Mouse (Mus musculus) left cerebral cortex, adult 9 months (tissue): ENCODE data around the gene Bptf.
"Not testable (repeated sequence)": the region's sequence is repeated elsewhere in the genome, so short reads cannot be mapped to it uniquely, and the experiment has no call there.

Experiments used
- DNase-seq, 2 experiments: peaks; one replicate each; pipeline ENCODE4 v3.0.0; 2022; ENCODE audit warnings: low spot score in 2 of 2

Bptf gene

GRCm38 (mm10) chr11:107117789-107118188 lies 14.1 kb downstream of the Bptf start:
- no peak for DNase-seq

DNA sequence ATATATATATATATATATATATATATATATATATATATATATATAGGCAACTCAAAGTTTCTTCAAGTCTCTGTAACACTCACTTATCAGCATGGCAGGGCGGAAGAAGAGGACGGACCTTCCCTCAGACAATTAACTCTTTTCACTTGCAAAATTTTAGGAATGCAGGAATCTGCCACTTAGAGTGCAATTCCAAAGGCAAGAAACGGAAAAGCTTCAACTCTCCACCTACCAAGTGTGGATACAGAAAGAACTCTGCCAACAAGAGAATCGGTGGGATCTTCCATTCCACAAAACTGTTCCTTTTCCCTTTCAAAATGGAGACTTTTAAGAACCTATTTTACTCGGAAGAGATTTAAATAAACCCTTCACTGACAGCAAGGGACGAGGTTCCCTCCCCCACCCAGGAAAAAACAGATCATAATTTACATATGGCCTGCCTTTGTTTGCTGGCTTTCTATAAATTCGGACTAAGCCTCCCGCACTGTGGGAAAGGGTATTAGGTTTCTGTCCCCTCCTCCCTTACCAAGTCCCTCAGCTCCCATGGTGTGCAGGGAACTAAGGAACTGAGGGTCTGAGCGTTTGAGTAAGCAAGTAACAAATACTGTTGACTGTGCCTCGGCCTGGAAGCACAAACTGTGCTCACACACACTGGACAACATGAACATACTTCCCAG lies 17.9 kb downstream of the Bptf start:
- no peak for DNase-seq

DNA sequence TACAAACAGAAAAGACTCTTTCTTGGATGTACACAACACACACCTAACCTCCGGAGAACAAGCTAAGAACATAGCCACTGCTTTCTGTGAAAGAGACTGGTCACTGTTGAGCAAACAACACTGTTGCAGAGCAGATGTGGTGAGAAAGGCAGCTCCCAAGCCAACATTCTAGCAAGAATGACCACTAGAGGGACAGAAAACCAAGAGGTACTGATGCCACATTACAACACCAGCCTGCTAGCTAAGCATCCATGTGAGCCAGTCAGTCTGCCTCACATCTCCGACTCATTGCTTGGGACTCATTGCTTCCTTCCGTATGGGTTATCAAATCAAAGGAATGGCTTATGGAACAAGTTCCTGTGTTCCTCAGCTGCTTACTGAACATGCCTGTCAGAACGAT lies 18.8 kb downstream of the Bptf start:
- DNase-seq, result no peak

DNA sequence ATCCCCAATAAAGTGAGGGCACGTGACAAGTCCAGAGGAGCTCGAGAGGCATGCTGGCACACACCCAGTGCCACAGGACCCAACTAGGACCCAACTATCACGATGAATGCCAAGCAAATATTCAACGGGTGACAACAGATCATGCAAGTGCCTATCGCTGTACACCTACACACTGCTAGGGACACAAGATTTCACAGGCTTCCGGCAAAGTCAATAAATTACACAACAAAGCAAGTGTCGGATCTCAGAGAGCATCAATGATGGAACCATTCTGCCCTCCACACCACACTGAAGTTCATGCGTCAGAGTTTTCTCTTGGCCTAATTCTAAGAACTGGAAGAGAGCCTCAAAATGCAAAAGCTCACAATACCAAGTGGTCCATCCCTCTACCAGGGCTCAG lies 22.3 kb downstream of the Bptf start:
- no peak for DNase-seq

- DNase-seq, result no peak
Measured at GRCm38 (mm10) chr11:107108892-107109291, 23.0 kb downstream of the Bptf start.

GRCm38 (mm10) chr11:107107725-107108078 lies 24.2 kb downstream of the Bptf start:
- no peak for DNase-seq

GRCm38 (mm10) chr11:107106978-107107724 lies 24.8 kb downstream of the Bptf start:
- no peak for DNase-seq

GRCm38 (mm10) chr11:107106461-107106860 lies 25.5 kb downstream of the Bptf start:
- DNase-seq, result no peak

- DNase-seq, result peak in 1 of 2 experiments; percentile 76
Measured at GRCm38 (mm10) chr11:107105227-107105626, 26.7 kb downstream of the Bptf start.

GRCm38 (mm10) chr11:107103736-107104135 lies 28.2 kb downstream of the Bptf start:
- no peak for DNase-seq

DNA sequence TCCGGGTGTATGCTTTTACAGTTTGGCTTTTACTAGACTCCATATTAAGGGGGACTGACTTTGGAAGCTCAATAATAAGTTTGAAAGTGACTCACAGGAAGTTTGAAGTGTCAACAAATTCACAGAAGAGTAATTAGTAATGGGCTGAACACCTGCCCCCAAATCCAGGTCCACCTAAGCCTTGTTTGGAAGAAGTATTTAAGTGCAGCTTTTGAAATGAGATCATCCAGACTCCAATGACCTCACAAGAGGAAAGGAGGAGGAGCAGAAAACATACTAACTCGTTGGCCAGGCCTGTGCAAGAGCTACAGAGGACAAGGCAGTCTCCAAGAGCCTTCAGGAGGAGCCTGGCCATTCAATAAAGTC lies 28.7 kb downstream of the Bptf start:
- no peak for DNase-seq

- peak in 1 of 2 experiments; percentile 52 for DNase-seq
Measured at GRCm38 (mm10) chr11:107102465-107103223, 29.3 kb downstream of the Bptf start.

DNA sequence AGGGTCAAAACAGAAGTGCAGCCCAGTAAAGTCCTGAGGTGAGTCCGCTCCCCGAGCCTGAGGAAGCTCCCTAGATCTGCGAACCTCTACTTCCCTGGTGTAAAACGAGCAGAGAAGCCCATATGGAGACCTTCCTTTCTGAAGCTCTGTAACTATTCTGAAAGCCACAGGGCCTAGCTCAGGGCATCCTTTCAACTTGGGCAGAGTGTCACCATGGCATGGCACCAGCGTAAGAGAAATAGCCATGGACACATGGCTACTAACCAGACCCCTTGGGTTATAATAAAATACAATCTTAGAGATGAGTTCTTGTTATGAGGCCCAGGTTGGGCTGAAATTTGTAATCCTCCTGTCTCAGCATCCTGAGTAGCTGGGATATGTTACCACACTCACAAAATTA lies 35.0 kb downstream of the Bptf start:
- DNase-seq, result no peak

DNA sequence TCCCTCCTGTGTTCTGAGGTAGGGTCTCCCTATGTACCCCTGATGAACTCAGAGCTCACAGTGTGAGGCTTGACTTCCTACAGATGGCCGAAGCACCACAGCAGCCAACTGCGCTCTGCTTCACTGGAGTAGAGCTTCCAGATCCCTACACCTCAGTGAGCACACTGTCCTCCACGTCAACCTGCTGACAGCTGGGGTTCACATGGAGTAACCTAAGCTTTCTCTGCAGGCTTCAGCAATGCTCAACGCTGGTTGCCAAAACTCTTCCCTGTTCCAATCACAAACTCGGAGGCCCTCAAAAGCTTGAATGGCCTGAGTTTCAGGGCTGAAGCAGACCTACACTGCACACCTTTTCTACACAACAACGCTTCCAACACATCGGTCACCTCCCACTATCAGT lies 38.1 kb downstream of the Bptf start:
- no peak for DNase-seq

DNA sequence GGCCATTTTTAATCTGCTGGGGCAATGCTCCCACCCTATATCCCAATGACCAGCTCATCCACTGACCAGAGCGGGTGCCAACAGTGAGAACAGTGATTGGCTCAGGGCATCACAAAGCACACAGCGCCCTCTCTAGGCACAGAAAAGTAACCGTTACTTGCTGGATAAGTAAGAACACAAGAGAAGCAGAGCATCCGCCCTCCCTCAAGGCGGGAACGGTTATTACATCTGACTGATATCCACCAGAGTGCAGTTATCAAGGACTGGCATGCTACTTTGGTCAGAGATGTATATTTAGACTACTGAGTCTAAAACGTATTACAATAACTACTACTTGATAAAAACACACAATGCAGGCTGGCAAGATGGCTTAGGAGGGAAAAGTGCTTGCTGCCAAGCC lies 39.3 kb downstream of the Bptf start:
- DNase-seq, result no peak

DNA sequence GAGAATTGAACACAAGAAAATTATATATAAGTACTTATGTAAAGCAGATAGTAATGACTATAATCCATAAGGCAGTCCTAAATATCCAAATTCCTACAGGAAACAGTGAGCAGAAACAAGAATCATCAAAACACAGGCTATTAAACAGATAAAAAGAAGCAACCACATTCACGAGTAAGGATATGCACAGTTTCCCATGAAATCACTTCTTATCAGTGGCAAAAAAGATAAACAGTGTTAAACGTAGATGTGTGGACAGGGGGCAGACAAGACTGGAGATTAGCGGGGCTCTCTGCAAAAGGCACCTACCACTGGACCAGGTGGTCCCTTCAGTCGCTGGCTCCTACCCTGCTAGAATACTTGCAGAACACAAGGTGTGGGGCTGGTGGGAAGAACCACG lies 46.1 kb downstream of the Bptf start:
- DNase-seq, result no peak

GRCm38 (mm10) chr11:107083480-107083879 lies 48.4 kb downstream of the Bptf start:
- no peak for DNase-seq

DNA sequence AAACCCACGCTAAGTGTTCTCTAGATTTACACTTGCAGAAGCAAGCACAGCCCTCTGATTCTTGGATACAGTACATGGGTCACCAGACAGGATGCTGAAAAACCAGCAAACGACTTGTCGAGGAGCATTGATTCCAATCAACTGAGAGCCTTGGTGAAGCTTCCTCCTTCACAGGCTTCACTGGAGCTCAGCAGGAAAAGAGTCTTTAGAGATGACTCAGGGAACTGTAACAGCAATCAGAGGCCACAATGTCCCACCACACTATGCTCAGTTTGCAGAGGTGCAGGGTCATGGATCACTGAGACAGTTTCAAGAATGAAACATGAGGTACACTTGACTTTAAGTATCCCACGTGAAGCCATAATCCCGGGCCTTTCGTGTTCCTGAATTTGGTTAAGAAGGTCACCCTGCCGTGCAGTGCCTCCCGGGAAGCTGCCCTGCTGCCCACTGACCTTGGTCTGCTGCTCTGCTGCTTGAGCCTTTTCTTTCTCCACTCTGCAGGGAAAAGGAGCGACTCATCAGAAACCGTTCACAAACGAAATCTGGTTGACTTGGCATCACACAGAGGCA lies 66.6 kb downstream of the Bptf start:
- DNase-seq, result no peak

- no peak for DNase-seq
Measured at GRCm38 (mm10) chr11:107064590-107064989, 67.3 kb downstream of the Bptf start.

DNA sequence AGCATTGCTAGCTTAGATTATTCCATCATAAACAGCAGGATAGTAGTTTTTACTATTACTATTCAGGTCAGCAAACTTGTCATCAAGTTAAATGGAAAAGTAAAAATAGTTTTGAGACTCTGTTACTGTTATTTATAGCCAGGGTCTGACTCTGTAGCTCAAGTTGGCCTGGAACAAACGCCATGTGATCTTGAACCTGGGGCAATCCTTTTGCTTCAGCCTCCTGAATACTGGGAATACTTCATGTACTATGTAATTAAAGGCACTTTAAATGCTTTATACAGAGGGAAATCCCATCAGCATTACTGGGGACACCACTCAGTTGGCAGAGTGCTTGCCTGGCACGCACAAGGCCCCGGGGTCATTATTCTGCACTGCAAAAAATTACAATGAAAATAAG lies 68.9 kb downstream of the Bptf start:
- no peak for DNase-seq

GRCm38 (mm10) chr11:107060941-107061340 lies 71.0 kb downstream of the Bptf start:
- no peak for DNase-seq

DNA sequence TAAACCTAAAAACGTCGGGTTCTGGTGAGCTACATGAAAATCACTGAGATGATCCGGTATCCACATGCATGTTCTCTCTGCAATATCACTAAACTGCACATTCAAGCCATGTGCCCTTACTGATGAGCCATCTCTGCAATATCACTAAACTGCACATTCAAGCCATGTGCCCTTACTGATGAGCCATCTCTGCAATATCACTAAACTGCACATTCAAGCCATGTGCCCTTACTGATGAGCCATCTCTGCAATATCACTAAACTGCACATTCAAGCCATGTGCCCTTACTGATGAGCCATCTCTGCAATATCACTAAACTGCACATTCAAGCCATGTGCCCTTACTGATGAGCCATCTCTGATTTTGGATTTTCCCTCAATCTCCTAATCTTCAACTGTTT lies 72.3 kb downstream of the Bptf start:
- DNase-seq, result not testable (repeated sequence)

- no peak for DNase-seq
Measured at GRCm38 (mm10) chr11:107057391-107057790, 74.5 kb downstream of the Bptf start.
